Mouse (Mus musculus) intestine, embryonic 16.5 days (tissue): ENCODE results near the gene Trem2. TPM values are rescaled to one million over a fixed set of nuclear protein-coding genes. Genes with fewer than 3 reads are reported as not detected.

ENCODE experiments used
- ATAC-seq: fragments of 200-750 bp; cut with Nextera tagmentation; 2 replicates; pipeline ENCODE4 v1.8.0; 2017; ENCODE audit warnings: moderate TSS enrichment, moderate library complexity
- H3K27ac ChIP-seq: fragments of 300-500 bp; sonication (generic); 2 replicates; pipeline ENCODE4 v1.5.1; 2014; ENCODE audit warnings: mild to moderate bottlenecking, low read length
- H3K27me3 ChIP-seq: fragments of 300-500 bp; sonication (generic); replicated peaks from 2 replicates; pipeline ENCODE4 v1.6.1; 2014; ENCODE audit warnings: low read length, control low read depth, mixed read lengths; ENCODE audit not compliant: control insufficient read depth, insufficient read depth
- H3K36me3 ChIP-seq: fragments of 300-500 bp; sonication (generic); 2 replicates; pipeline ENCODE4 v1.6.1; 2014; ENCODE audit warnings: low read length, control low read depth; ENCODE audit not compliant: control insufficient read depth, insufficient read depth
- H3K4me1 ChIP-seq: fragments of 300-500 bp; sonication (generic); 2 replicates; pipeline ENCODE4 v1.6.1; 2014; ENCODE audit warnings: low read length, control low read depth, mixed read lengths; ENCODE audit not compliant: control insufficient read depth, insufficient read depth
- H3K4me2 ChIP-seq: fragments of 300-500 bp; sonication (generic); 2 replicates; pipeline ENCODE4 v1.6.1; 2014; ENCODE audit warnings: low read depth, low read length, control low read depth
- H3K4me3 ChIP-seq: fragments of 300-500 bp; sonication (generic); 2 replicates; pipeline ENCODE4 v1.5.1; 2014; ENCODE audit warnings: mild to moderate bottlenecking, low read length
- H3K9ac ChIP-seq: fragments of 300-500 bp; sonication (generic); 2 replicates; pipeline ENCODE4 v1.6.1; 2014; ENCODE audit warnings: low read depth, low read length
- H3K9me3 ChIP-seq: fragments of 300-500 bp; sonication (generic); 2 replicates; pipeline ENCODE4 v1.6.1; 2016; ENCODE audit warnings: low read length, control low read depth; ENCODE audit not compliant: control insufficient read depth
- WGBS: fragments of 180-500 bp; shearing (Covaris S2); extraction: QIAGEN DNeasy Blood & Tissue Kit; methylation state at CpG from one replicate; pipeline ENCODE4 v1.1.7; 2014; 5-methylcytosine and 5-hydroxymethylcytosine counted together
- polyA plus RNA-seq: library from polyadenylated mRNA; unstranded; fragments of >200 nt; fragmentation: Nextera tagmentation; extraction: Ambion mirVana; gene quantifications from 2 replicates; pipeline ENCODE4 v1.2.1, GENCODE M21; 2015

Gene Trem2
- polyA plus RNA-seq, 1 experiment from 2014 or later = 4.4 TPM

DNA sequence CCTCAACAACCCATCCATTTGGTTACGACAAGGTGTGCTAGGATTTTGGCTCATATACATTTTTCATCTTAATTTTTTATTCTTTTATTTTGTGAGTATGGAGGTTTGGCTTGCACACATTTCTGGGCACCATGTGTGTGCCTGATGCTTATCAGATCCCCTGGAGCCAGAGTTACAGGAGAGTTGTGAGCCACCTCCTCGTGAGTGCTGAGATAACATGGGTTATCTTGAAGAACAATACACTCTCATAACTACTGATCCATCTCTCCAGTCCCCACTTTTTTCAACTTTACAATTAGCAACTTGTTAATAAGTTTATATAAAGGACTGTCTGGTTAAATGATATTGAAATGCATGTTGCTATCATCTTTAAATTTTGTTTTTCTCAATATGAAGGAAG is 24.9 kb upstream of the Trem2 start:
- ATAC-seq = no peak
- Histone ChIP-seq H3K4me2 (no peak overlapping the region), H3K36me3 (no peaks in the 10 kb centered on the region), H3K27me3 (no peaks in the 10 kb centered on the region), H3K27ac (no peak overlapping the region), H3K4me1 (no peaks in the 10 kb centered on the region), H3K9me3 (no peaks in the 10 kb centered on the region), H3K4me3 (no peak overlapping the region), H3K9ac (no peak overlapping the region)
- 76% methylated on average over 2 of the region's 2 CpGs for WGBS

DNA sequence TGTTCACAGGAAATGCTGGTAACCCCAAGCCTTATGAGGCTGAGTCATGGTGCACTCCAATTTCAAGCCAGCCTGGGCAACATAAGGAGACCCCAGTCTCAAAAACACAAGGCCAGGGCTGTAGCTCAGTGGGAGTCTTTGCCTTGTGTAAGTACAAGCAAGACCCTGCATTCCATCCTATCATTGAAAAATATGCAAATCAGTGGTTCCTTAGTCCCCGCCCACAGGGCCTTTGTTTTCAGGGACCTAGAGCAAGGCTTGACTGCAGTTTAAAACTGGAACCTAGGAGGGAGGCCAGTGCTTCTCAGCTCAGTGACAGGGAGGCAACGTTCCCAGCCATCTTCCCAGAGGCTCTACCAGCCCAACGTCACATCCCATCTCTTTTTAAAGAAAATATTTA is 23.0 kb upstream of the Trem2 start:
- Histone ChIP-seq H3K27ac (no peak overlapping the region), H3K4me2 (no peak overlapping the region), H3K4me1 (no peaks in the 10 kb centered on the region), H3K27me3 (no peaks in the 10 kb centered on the region), H3K36me3 (no peaks in the 10 kb centered on the region), H3K9me3 (no peaks in the 10 kb centered on the region), H3K9ac (no peak overlapping the region), H3K4me3 (no peak overlapping the region)
- 72% methylated on average over 3 of the region's 3 CpGs for WGBS
- no peak for ATAC-seq

DNA sequence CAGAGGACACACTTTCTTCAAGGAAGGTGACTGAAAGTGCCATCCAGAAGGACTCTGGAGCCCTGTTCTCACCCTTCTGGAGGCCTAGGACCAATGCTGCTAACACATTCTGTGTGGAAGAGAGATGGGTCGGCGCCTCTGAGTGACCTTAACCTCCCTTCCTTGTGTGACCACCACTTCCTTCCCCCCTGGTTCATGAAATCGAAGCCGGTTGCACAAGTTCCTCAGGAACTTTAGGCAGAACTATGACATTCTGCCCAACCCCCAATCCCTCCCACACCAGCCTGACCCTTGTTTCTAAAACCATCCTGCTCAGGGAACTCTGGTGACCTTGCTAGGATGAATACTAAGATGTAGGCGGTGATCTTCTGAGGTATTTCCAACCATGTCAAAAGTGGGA is 21.9 kb upstream of the Trem2 start:
- Histone ChIP-seq H3K27ac (no peak overlapping the region), H3K9ac (no peak overlapping the region), H3K36me3 (no peaks in the 10 kb centered on the region), H3K9me3 (no peaks in the 10 kb centered on the region), H3K4me1 (no peaks in the 10 kb centered on the region), H3K27me3 (no peaks in the 10 kb centered on the region), H3K4me2 (no peak overlapping the region), H3K4me3 (no peak overlapping the region)
- ATAC-seq = no peak
- WGBS = 90% methylated on average over 5 of the region's 5 CpGs

GRCm38 (mm10) chr17:48325093-48325492 is 21.1 kb upstream of the Trem2 start:
- Histone ChIP-seq H3K4me3 (no peak overlapping the region), H3K27ac (no peak overlapping the region), H3K36me3 (no peaks in the 10 kb centered on the region), H3K9ac (no peak overlapping the region), H3K4me2 (no peak overlapping the region), H3K4me1 (no peaks in the 10 kb centered on the region), H3K9me3 (no peaks in the 10 kb centered on the region), H3K27me3 (no peaks in the 10 kb centered on the region)
- WGBS = 91% methylated on average over 6 of the region's 6 CpGs
- ATAC-seq = no peak

DNA sequence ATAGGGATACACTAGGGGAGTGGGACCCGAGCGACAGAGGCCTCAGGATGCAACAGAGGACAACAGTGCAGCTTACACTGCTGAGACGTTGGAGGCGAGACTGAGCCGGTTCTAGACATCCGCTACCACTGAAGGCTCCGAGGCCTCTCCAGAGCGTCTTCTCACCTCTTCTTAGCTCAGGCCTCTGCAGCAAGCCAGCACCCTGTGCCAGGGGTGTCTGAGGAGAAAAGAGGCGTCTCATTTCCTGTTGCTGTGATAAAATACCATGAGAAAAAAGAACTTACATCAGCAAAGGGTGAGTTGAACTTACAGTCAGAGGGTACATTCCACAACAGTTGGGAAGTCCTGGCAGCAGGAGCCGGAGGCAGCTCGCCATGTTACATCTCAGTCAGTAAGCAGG is 20.6 kb upstream of the Trem2 start:
- no peak overlapping the region for H3K9ac ChIP-seq
- no peak overlapping the region for H3K4me2 ChIP-seq
- ATAC-seq = no peak
- H3K27me3 ChIP-seq = no peaks in the 10 kb centered on the region
- WGBS = 86% methylated on average over 11 of the region's 11 CpGs
- no peaks in the 10 kb centered on the region for H3K9me3 ChIP-seq
- H3K4me3 ChIP-seq = no peak overlapping the region
- no peaks in the 10 kb centered on the region for H3K4me1 ChIP-seq
- no peak overlapping the region for H3K27ac ChIP-seq
- H3K36me3 ChIP-seq = no peaks in the 10 kb centered on the region

GRCm38 (mm10) chr17:48326656-48327055 is 19.5 kb upstream of the Trem2 start:
- Histone ChIP-seq H3K36me3 (no peaks in the 10 kb centered on the region), H3K9me3 (no peaks in the 10 kb centered on the region), H3K27me3 (no peaks in the 10 kb centered on the region), H3K4me3 (no peak overlapping the region), H3K4me1 (no peaks in the 10 kb centered on the region), H3K9ac (no peak overlapping the region), H3K27ac (no peak overlapping the region), H3K4me2 (no peak overlapping the region)
- 73% methylated on average over 4 of the region's 4 CpGs for WGBS
- ATAC-seq = no peak

DNA sequence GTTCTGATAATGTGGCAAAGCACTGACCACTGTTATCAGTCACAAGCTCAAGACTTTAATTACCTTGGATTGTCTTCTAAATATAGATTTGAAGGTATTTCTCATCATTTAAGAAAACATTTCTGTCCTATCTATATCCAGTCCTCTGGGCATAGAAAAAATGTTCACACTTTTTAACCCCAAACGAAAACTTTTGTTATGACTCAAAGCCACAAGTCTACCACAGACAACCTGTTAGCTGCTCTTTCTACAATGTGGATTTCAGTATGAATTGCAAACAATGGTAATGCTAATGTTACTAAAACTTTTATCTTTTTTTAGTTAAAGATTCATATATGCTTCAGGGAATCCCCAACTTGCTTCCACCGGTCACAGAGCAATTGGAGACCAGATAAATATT is 13.7 kb upstream of the Trem2 start:
- no peaks in the 10 kb centered on the region for H3K27me3 ChIP-seq
- H3K4me3 ChIP-seq = no peak overlapping the region
- H3K4me2 ChIP-seq = no peak overlapping the region
- no peaks in the 10 kb centered on the region for H3K36me3 ChIP-seq
- no peak for ATAC-seq
- WGBS = 81% methylated on average over 2 of the region's 2 CpGs
- no peaks in the 10 kb centered on the region for H3K4me1 ChIP-seq
- no peaks in the 10 kb centered on the region for H3K9me3 ChIP-seq
- no peak overlapping the region for H3K27ac ChIP-seq
- no peak overlapping the region for H3K9ac ChIP-seq

DNA sequence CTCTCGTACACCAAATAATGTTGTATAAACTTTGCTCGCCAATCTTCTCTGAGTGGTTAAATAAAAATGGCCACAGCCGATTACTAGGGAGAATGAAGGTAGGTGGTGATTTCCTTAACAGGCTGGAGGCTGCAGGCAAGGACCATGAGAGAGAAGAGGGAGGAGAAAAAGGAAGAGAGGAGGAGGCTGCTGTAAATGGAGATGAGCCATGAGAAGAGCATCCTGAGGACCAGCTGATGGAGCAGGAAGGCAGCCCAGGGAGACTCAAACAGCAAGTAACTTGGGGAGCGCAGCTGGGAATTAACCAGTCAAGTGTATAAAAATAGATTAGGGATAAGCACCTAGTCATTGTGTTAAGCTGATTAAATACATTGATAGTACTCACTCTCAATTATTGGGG is 12.0 kb upstream of the Trem2 start:
- ATAC-seq = no peak

GRCm38 (mm10) chr17:48336857-48337256 is 9.3 kb upstream of the Trem2 start:
- Histone ChIP-seq H3K27ac (no peak overlapping the region), H3K36me3 (no peaks in the 10 kb centered on the region), H3K27me3 (no peaks in the 10 kb centered on the region), H3K9me3 (no peaks in the 10 kb centered on the region), H3K4me2 (no peak overlapping the region), H3K9ac (no peak overlapping the region), H3K4me3 (no peak overlapping the region), H3K4me1 (no peaks in the 10 kb centered on the region)
- ATAC-seq = peak; percentile 71; the same call in 1 of the 2 replicates
- WGBS = 9% methylated on average over 6 of the region's 6 CpGs

More for the DNA sequence above, 12.0 kb upstream of the Trem2 start:
- no peaks in the 10 kb centered on the region for H3K36me3 ChIP-seq
- H3K9ac ChIP-seq = no peak overlapping the region
- H3K4me1 ChIP-seq = no peaks in the 10 kb centered on the region
- H3K27me3 ChIP-seq = no peaks in the 10 kb centered on the region
- H3K4me3 ChIP-seq = no peak overlapping the region
- H3K27ac ChIP-seq = no peak overlapping the region
- H3K4me2 ChIP-seq = no peak overlapping the region
- 85% methylated on average over 4 of the region's 4 CpGs for WGBS
- no peaks in the 10 kb centered on the region for H3K9me3 ChIP-seq

- no peak overlapping the region for H3K27ac ChIP-seq
- no peak overlapping the region for H3K4me3 ChIP-seq
- H3K4me2 ChIP-seq = no peak overlapping the region
- no peaks in the 10 kb centered on the region for H3K36me3 ChIP-seq
- WGBS = 58% methylated on average over 1 of the region's 1 CpGs
- H3K9me3 ChIP-seq = no peaks in the 10 kb centered on the region
- no peak for ATAC-seq
- H3K4me1 ChIP-seq = no peaks in the 10 kb centered on the region
- no peaks in the 10 kb centered on the region for H3K27me3 ChIP-seq
- no peak overlapping the region for H3K9ac ChIP-seq
These were observed 5.9 kb upstream of the Trem2 start for GRCm38 (mm10) chr17:48340267-48340666.
